Mouse (Mus musculus): ENCODE data around the gene Doc2b.
"Not testable (repeated sequence)": the region's sequence is repeated elsewhere in the genome, so short reads cannot be mapped to it uniquely, and the experiment has no call there.

The Doc2b gene

GRCm38 (mm10) chr11:75737806-75738476, 57.9 kb downstream of the Doc2b start:
- in situ Hi-C loops (cut with MboI, MseI) = loop anchor here (10.0 kb wide), 1 partner anchor 203 kb away; the partner anchor contains the start of gene Slc43a2

GRCm38 (mm10) chr11:75736978-75737377, 58.9 kb downstream of the Doc2b start:
- in situ Hi-C loops (cut with MboI, MseI) = loop anchor here (10.0 kb wide), 1 partner anchor 202 kb away; the partner anchor contains the start of gene Slc43a2

- in situ Hi-C loops (cut with MboI, MseI) = loop anchor here (10.0 kb wide), 1 partner anchor 201 kb away; the partner anchor contains the start of gene Slc43a2
Observed at GRCm38 (mm10) chr11:75735462-75736252, 60.2 kb downstream of the Doc2b start.

- in situ Hi-C loops (cut with MboI, MseI) = loop anchor here (10.0 kb wide), 1 partner anchor 199 kb away; the partner anchor contains the start of gene Slc43a2
Observed at GRCm38 (mm10) chr11:75733227-75733940, 62.5 kb downstream of the Doc2b start.

GRCm38 (mm10) chr11:75732434-75733226, 63.2 kb downstream of the Doc2b start, which contains the start of gene Ywhae:
Ywhae (plus strand) TSS chr11:75732869.
- in situ Hi-C loops (cut with MboI, MseI) = loop anchor here (10.0 kb wide), 1 partner anchor 198 kb away; the partner anchor contains the start of gene Slc43a2

GRCm38 (mm10) chr11:75727659-75728058, 68.2 kb downstream of the Doc2b start:
- in situ Hi-C loops (cut with MboI, MseI) = not testable (repeated sequence)

GRCm38 (mm10) chr11:75727168-75727567, 68.7 kb downstream of the Doc2b start:
- in situ Hi-C loops (cut with MboI, MseI) = no loop called here

GRCm38 (mm10) chr11:75722339-75722738, 73.5 kb downstream of the Doc2b start:
- in situ Hi-C loops (cut with MboI, MseI) = no loop called here
